Mouse (Mus musculus) myocyte (in vitro differentiated cells): ENCODE measurements around the gene Rims3.

Source experiments
- CEBPB ChIP-seq: IDR thresholded peaks from 2 replicates; pipeline ENCODE4 v1.6.1; 2011; ENCODE audit warnings: mild to moderate bottlenecking, moderate library complexity; ENCODE audit not compliant: poor library complexity, insufficient read depth, severe bottlenecking
- E2F4 ChIP-seq: IDR thresholded peaks from one replicate; pipeline ENCODE4 v1.6.1; 2011; ENCODE audit warnings: mild to moderate bottlenecking, control low read depth, moderate library complexity; ENCODE audit not compliant: insufficient read depth
- MAX ChIP-seq: IDR thresholded peaks from one replicate; pipeline ENCODE4 v1.6.1; 2011; ENCODE audit warnings: low read depth, mild to moderate bottlenecking, control low read depth
- MYOD1 ChIP-seq, 3 experiments: IDR thresholded peaks; one replicate each; pipeline ENCODE4 v1.6.1; 2011; ENCODE audit warnings: control low read depth in 2 of 3, low read depth in 2 of 3, mild to moderate bottlenecking in 2 of 3, moderate library complexity in 1 of 3; ENCODE audit not compliant: insufficient read length in 2 of 3, control insufficient read depth in 1 of 3
- POLR2A ChIP-seq: IDR thresholded peaks from one replicate; pipeline ENCODE4 v1.6.1; 2011; ENCODE audit warnings: low read depth, mild to moderate bottlenecking, control low read depth, moderate library complexity; ENCODE audit not compliant: insufficient read length
- POLR2AphosphoS2 ChIP-seq: IDR thresholded peaks from one replicate; pipeline ENCODE4 v1.6.1; 2011; ENCODE audit warnings: low read depth, control low read depth; ENCODE audit not compliant: insufficient read length
- SRF ChIP-seq: IDR thresholded peaks from one replicate; pipeline ENCODE4 v1.6.1; 2011; ENCODE audit warnings: low read depth; ENCODE audit not compliant: control insufficient read depth, insufficient read length
- TCF12 ChIP-seq: IDR thresholded peaks from one replicate; pipeline ENCODE4 v1.6.1; 2011; ENCODE audit warnings: mild to moderate bottlenecking, control low read depth; ENCODE audit not compliant: poor library complexity, insufficient read depth, severe bottlenecking
- USF1 ChIP-seq: IDR thresholded peaks from one replicate; pipeline ENCODE4 v1.6.1; 2011; ENCODE audit warnings: low read depth, mild to moderate bottlenecking, control low read depth, moderate library complexity

DNA sequence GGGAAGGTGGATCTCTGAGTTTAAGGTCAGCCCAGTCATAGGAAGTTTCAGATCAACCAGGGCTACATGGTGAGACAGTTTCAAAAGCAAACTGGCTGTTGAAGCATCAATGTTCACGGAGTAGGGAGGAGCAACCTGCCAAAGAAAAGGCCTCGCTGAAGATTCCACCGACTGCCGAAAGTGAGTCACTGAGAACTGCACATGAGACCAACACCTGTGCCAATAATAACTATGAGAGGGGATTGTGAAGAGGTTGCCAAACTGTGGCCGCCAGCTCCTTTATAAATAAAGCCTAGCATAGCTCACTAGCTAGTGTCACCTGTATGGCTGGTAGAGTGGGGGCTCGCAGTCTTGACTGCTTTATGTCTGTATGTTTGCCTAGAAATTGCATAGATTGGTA lies 56.5 kb downstream of the Rims3 start:
- TF ChIP-seq SRF (no peak), POLR2A (no peak), CEBPB (no peak), USF1 (no peak), MAX (no peak), E2F4 (no peak), MYOD1 (IDR thresholded peaks at IDR 0.05; ENCODE audit: control insufficient read depth in 1 of 3, insufficient read length in 2 of 3, low read depth in 2 of 3) (no peak), POLR2AphosphoS2 (no peak), TCF12 (no peak)
